Mouse (Mus musculus) embryonic fibroblast, embryonic 13.5 days (primary cell): ENCODE measurements at regions not wholly inside any gene's neighbourhood (a gene's known extent, or its start where the extent isn't known, plus 50 kb on each side); places are given as distances from the start of the nearest gene placed in this dataset.

Experiments
- CTCF ChIP-seq: IDR thresholded peaks from 2 replicates; pipeline ENCODE4 v1.5.1; 2011; ENCODE audit warnings: mild to moderate bottlenecking, control low read depth, low read length, moderate library complexity, borderline replicate concordance; ENCODE audit not compliant: insufficient read depth
- POLR2A ChIP-seq: IDR thresholded peaks from 2 replicates; pipeline ENCODE4 v1.6.1; 2011; ENCODE audit warnings: low read depth, mild to moderate bottlenecking, control low read depth, low read length, moderate library complexity

GRCm38 (mm10) chr17:64917830-64918229, 82.0 kb upstream of the 4930583I09Rik start:
- TF ChIP-seq CTCF (no peak), POLR2A (no peak)
